Mouse (Mus musculus) midbrain, embryonic 13.5 days (tissue): ENCODE measurements around the gene Ell2. TPM values are rescaled to one million over a fixed set of nuclear protein-coding genes. Genes with fewer than 3 reads are reported as not detected.

Experiments used
- ATAC-seq: fragments of 200-750 bp; cut with Nextera tagmentation; 2 replicates; pipeline ENCODE4 v1.8.0; 2017; ENCODE audit warnings: mild to moderate bottlenecking, moderate TSS enrichment, moderate library complexity
- H3K27ac ChIP-seq: fragments of 300-500 bp; sonication (generic); 2 replicates; pipeline ENCODE4 v1.5.1; 2015; ENCODE audit warnings: inconsistent platforms, mild to moderate bottlenecking, moderate library complexity
- H3K27me3 ChIP-seq: fragments of 300-500 bp; sonication (generic); 2 replicates; pipeline ENCODE4 v1.6.1; 2015; ENCODE audit warnings: mild to moderate bottlenecking, inconsistent platforms
- H3K36me3 ChIP-seq: fragments of 300-500 bp; sonication (generic); 2 replicates; pipeline ENCODE4 v1.6.1; 2015; ENCODE audit warnings: mild to moderate bottlenecking, inconsistent platforms
- H3K4me1 ChIP-seq: fragments of 300-500 bp; sonication (generic); replicated peaks from 2 replicates; pipeline ENCODE4 v1.6.1; 2015; ENCODE audit warnings: inconsistent platforms
- H3K4me2 ChIP-seq: fragments of 300-500 bp; sonication (generic); replicated peaks from 2 replicates; pipeline ENCODE4 v1.6.1; 2015; ENCODE audit warnings: moderate library complexity, mild to moderate bottlenecking, inconsistent platforms
- H3K4me3 ChIP-seq: fragments of 300-500 bp; sonication (generic); replicated peaks from 2 replicates; pipeline ENCODE4 v1.5.1; 2015; ENCODE audit warnings: mild to moderate bottlenecking, inconsistent platforms
- H3K9ac ChIP-seq: fragments of 300-500 bp; sonication (generic); replicated peaks from 2 replicates; pipeline ENCODE4 v1.6.1; 2015; ENCODE audit warnings: mild to moderate bottlenecking, inconsistent platforms
- H3K9me3 ChIP-seq: fragments of 300-500 bp; sonication (generic); 2 replicates; pipeline ENCODE4 v1.6.1; 2016; ENCODE audit warnings: mild to moderate bottlenecking, inconsistent platforms
- WGBS: fragments of 180-500 bp; shearing (Covaris S2); methylation state at CpG from one replicate; pipeline ENCODE4 v1.1.7; 2015; 5-methylcytosine and 5-hydroxymethylcytosine counted together
- polyA plus RNA-seq: library from polyadenylated mRNA; unstranded; fragments of >200 nt; fragmentation: Nextera tagmentation; extraction: Ambion mirVana; gene quantifications from 2 replicates; pipeline ENCODE4 v1.2.1, GENCODE M21; 2015

Gene Ell2
- polyA plus RNA-seq, 1 experiment from 2014 or later = 2.8 TPM

DNA sequence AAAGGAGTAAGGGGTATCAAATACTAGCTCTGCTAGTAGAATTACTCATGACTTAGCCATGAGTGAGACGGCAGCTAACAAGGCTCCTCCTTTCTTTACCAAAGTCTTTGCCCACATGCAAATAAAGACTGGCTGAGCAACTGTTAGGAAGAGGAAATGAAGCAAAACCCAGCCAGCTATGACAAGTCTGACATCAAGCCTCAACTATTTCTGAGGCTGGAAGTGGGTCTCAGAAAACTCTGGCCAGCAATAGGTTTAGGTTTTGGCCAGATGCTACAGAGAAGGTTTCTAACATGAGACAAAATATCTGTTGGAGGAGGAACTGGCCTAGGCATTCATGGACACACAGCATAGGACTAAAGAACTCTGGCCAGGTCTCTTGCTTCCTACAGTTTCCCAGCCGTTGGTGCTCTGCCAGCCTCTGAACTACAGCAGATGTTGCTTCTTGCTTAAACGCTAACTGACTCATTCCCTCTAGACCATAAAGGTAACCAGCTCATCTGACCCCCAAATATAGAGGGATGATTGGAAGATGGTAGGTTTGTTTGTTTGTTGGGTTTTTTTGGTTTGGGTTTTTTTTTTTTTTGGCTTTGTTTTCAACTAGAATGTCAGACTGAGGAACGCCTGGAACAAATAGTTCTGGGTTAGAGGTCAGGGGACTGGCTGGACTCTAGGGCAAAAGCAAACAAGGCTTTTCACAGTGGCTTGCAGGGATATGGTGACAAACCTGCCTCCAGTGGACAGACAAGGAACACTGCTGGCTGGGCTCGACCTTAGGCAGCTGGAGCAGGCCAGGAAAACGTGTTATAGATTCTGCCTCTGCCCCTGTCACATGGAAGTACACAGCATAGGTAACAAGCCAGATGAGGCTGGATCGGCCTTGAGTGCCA lies 92.1 kb downstream of the Ell2 start:
- H3K4me1 ChIP-seq = no peaks in the 10 kb centered on the region
- no peak overlapping the region for H3K9ac ChIP-seq
- no peak overlapping the region for H3K4me3 ChIP-seq
- H3K9me3 ChIP-seq = no peaks in the 10 kb centered on the region
- WGBS = 77% methylated on average over 7 of the region's 7 CpGs
- H3K36me3 ChIP-seq = no peaks in the 10 kb centered on the region
- no peaks in the 10 kb centered on the region for H3K27me3 ChIP-seq
- H3K27ac ChIP-seq = no peak overlapping the region
- H3K4me2 ChIP-seq = no peak overlapping the region
- ATAC-seq = no peak

- no peaks in the 10 kb centered on the region for H3K9me3 ChIP-seq
- 88% methylated on average over 3 of the region's 3 CpGs for WGBS
- H3K4me2 ChIP-seq = no peak overlapping the region
- no peaks in the 10 kb centered on the region for H3K4me1 ChIP-seq
- H3K27ac ChIP-seq = no peak overlapping the region
- no peak for ATAC-seq
- H3K4me3 ChIP-seq = no peak overlapping the region
- H3K9ac ChIP-seq = no peak overlapping the region
- H3K36me3 ChIP-seq = no peaks in the 10 kb centered on the region
- no peaks in the 10 kb centered on the region for H3K27me3 ChIP-seq
Observed at GRCm38 (mm10) chr13:75799421-75799820, 92.9 kb downstream of the Ell2 start.

GRCm38 (mm10) chr13:75807969-75808368 lies 101.4 kb downstream of the Ell2 start:
- Histone ChIP-seq H3K27ac (no peak overlapping the region), H3K9ac (no peak overlapping the region), H3K4me2 (no peak overlapping the region), H3K27me3 (no peaks in the 10 kb centered on the region), H3K36me3 (no peaks in the 10 kb centered on the region), H3K9me3 (no peaks in the 10 kb centered on the region), H3K4me3 (no peak overlapping the region), H3K4me1 (no peaks in the 10 kb centered on the region)
- 79% methylated on average over 1 of the region's 1 CpGs for WGBS
- no peak for ATAC-seq

- WGBS = 84% methylated on average over 1 of the region's 1 CpGs
- H3K4me3 ChIP-seq = no peak overlapping the region
Observed at GRCm38 (mm10) chr13:75809957-75810356, 103.4 kb downstream of the Ell2 start.

DNA sequence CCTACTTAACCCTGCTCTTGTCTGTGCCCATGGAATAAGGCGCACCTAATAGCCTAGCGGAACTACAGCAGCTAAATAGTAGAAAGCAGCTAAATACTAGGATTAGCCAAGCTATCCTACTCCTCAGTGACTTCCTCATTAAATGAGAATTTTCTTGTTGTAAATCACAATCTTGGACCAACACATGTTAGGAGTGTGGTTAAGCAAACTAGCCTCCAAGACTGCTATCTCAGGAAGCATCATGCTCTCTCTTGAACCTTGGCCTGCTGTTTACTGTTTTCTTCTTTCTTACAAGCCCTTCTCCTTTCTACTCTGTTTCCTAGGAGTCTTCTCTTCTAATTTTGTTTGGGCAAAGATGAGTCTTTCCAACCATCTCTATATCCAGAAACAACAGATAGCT lies 110.6 kb downstream of the Ell2 start:
- no peak for ATAC-seq
- Histone ChIP-seq H3K9me3 (no peaks in the 10 kb centered on the region), H3K36me3 (no peaks in the 10 kb centered on the region), H3K9ac (no peak overlapping the region), H3K27ac (no peak overlapping the region), H3K4me3 (no peak overlapping the region), H3K4me1 (peaks cover 9% of the 10 kb centered on the region; the same call in 1 of the 2 replicates), H3K27me3 (no peaks in the 10 kb centered on the region), H3K4me2 (no peak overlapping the region)
- WGBS = 97% methylated on average over 2 of the region's 2 CpGs

More at GRCm38 (mm10) chr13:75809957-75810356, 103.4 kb downstream of the Ell2 start:
- Histone ChIP-seq H3K4me1 (no peaks in the 10 kb centered on the region), H3K27ac (no peak overlapping the region), H3K9me3 (no peaks in the 10 kb centered on the region), H3K4me2 (no peak overlapping the region), H3K27me3 (no peaks in the 10 kb centered on the region), H3K9ac (no peak overlapping the region), H3K36me3 (no peaks in the 10 kb centered on the region)
- ATAC-seq = no peak

DNA sequence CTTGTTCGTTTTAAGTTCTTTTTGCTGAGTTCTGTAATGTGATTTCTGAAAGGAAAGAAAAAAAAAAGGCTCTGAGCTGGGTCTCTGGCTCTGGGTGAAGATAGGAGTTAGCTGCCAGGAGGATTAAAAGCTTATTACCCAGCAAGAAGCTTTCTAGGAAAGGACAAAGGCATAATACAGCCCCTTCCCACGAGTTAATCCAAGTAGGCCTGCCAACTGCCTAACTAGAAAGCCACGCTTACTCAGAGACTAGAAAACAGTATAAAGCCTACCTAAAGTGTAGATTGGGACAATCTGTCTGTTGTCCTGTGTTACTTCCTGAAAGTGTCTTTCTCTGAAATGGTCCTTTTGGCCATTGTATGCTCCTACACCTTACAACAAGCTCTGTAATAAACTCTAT lies 111.9 kb downstream of the Ell2 start:
- Histone ChIP-seq H3K4me2 (no peak overlapping the region), H3K4me3 (no peak overlapping the region), H3K27me3 (no peaks in the 10 kb centered on the region), H3K9me3 (no peaks in the 10 kb centered on the region), H3K36me3 (no peaks in the 10 kb centered on the region), H3K27ac (0 out of 2 replicates have a peak overlapping the region, but pooled peaks have one; percentile 2), H3K4me1 (peaks cover 9% of the 10 kb centered on the region; the same call in 1 of the 2 replicates), H3K9ac (no peak overlapping the region)
- WGBS = 12% methylated on average over 3 of the region's 3 CpGs
- ATAC-seq = peak; percentile 62; the same call in 1 of the 2 replicates

DNA sequence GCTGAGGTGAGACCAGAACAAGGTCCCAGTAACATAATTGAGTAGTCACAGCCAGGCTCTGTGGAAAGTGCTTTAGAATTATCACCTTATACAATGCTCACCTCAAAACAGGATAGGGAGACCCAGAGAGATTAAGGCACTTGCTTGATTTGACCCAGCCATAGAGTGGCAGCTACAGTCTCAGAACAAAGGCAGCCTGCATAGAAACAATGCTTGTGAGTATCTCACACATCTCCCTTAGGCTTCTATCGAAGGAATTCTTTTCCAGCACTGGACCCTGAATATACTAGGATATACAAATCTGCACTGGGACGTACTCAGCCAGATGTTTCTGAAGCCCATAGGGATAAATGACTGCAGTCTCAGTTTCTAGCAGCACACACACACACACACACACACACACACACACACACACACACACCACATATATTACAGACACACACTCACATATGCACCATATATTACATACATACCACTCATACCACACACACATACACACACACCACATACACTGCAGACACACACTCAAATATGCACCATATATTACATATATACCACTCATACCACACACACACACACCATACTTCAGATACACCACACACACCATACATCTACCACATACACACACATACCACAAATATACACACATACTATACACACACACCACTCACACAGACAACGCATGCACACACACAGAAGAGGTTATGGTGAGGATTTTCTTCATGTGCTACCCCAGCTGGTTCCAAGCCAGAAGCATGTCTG lies 112.6 kb downstream of the Ell2 start:
- no peaks in the 10 kb centered on the region for H3K9me3 ChIP-seq
- no peak overlapping the region for H3K4me3 ChIP-seq
- H3K4me1 ChIP-seq = peaks cover 9% of the 10 kb centered on the region; the same call in 1 of the 2 replicates
- no peaks in the 10 kb centered on the region for H3K36me3 ChIP-seq
- peak; percentile 56; the same call in 1 of the 2 replicates for ATAC-seq
- H3K4me2 ChIP-seq = no peak overlapping the region
- 0 out of 2 replicates have a peak overlapping the region, but pooled peaks have one; percentile 2 for H3K27ac ChIP-seq
- H3K9ac ChIP-seq = no peak overlapping the region; the same call in 1 of the 2 replicates
- no peaks in the 10 kb centered on the region for H3K27me3 ChIP-seq
- 50% methylated on average over 3 of the region's 3 CpGs for WGBS

GRCm38 (mm10) chr13:75819898-75820297 lies 113.3 kb downstream of the Ell2 start:
- Histone ChIP-seq H3K27ac (no peak overlapping the region), H3K4me2 (no peak overlapping the region), H3K4me1 (peaks cover 9% of the 10 kb centered on the region; the same call in 1 of the 2 replicates), H3K9ac (no peak overlapping the region), H3K36me3 (no peaks in the 10 kb centered on the region), H3K9me3 (no peaks in the 10 kb centered on the region), H3K4me3 (no peak overlapping the region), H3K27me3 (no peaks in the 10 kb centered on the region)
- ATAC-seq = no peak

Other genes with a start within 250 kb of the Ell2 start
- 33.0 and 33.9 TPM in 2 replicates for gene Glrx, start 133.1 kb downstream of the Ell2 start, polyA plus RNA-seq
- 31.5 and 32.9 TPM in 2 replicates for gene Rhobtb3, start 237.2 kb downstream of the Ell2 start, polyA plus RNA-seq